Comparison of ENCODE assay signal across 8 mouse cellular contexts in the genomic region with DNA sequence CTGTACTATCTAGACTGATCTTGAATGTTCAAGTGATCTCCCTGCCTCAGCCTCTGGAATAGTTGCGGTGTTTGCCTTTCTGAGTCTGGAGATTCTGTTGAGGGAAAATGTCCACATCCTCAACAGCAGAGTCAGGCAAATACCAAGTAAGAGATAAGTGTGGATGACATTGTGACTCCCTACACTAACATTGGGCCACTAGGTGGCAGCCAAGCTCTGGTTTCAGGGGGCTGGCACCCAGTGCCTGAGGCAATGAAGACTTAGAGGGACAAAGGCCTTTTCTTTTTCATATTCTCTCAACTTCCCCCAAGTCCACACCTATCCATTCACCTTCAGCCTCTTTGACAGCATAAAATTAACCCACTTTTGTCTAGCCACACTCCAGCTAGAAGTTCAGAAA. TPM values are rescaled to one million over a fixed set of nuclear protein-coding genes. Genes with fewer than 3 reads are reported as not detected.
DNase-seq lines count a peak whose midpoint lies in the region; ATAC-seq and TF ChIP-seq lines count a peak whose summit lies in the region.

No protein-coding gene starts in this region.

- no peaks in the 10 kb centered on the region for H3K4me1 ChIP-seq in hindbrain, postnatal 0 days (ENCODE audit: insufficient read depth, low read length)

- no peak overlapping the region for H3K27ac ChIP-seq in hindbrain, postnatal 0 days

- no peaks in the 10 kb centered on the region for H3K27me3 ChIP-seq in hindbrain, postnatal 0 days (ENCODE audit: insufficient read depth, low read length)

- peak; percentile 94 for TF ChIP-seq CTCF in hindbrain, postnatal 0 days (IDR thresholded peaks at IDR 0.05; ENCODE audit: low read depth)

- no peaks in the 10 kb centered on the region for H3K36me3 ChIP-seq in hindbrain, postnatal 0 days (ENCODE audit: insufficient read depth, low read length)

- peak; percentile 81 for ATAC-seq in hindbrain, postnatal 0 days
- ATAC-seq in megakaryocyte-erythroid progenitor cell, adult 5-6 weeks (replicated peaks; ENCODE audit: low FRiP score, low TSS enrichment, poor library complexity, severe bottlenecking), result peak; percentile 96

- H3K9ac ChIP-seq in hindbrain, postnatal 0 days (replicated peaks; ENCODE audit: low read length), result no peak overlapping the region

- no peak overlapping the region for H3K4me3 ChIP-seq in hindbrain, postnatal 0 days (ENCODE audit: low read length)

- no peaks in the 10 kb centered on the region for H3K9me3 ChIP-seq in hindbrain, postnatal 0 days (ENCODE audit: low read length)

- 20% methylated on average over 1 of the region's 1 CpGs for WGBS in hindbrain, postnatal 0 days

- peak; percentile 94 for DNase-seq in ZHBTc4 (ENCODE audit: low read depth, low spot score)
- DNase-seq in cerebellum, postnatal 14 days, result peak; percentile 96 to 98
- peak; percentile 86 for DNase-seq in gastrocnemius, adult 18-20 months (ENCODE audit: low spot score)
- DNase-seq in hindbrain, postnatal 0 days (ENCODE audit: low spot score), result peak; percentile 93
- DNase-seq in left cerebral cortex, adult 18-20 months (ENCODE audit: low spot score in 2 of 2), result peak; percentile 87 to 92
- peak; percentile 47 to 57 for DNase-seq in right cerebral cortex, postnatal 36 days (ENCODE audit: low spot score in 2 of 2)
- DNase-seq in urinary bladder, postnatal 36 days (ENCODE audit: low spot score in 2 of 2), result peak; percentile 68 to 81

- H3K4me2 ChIP-seq in hindbrain, postnatal 0 days (ENCODE audit: low read depth, low read length), result no peak overlapping the region

RNA-seq across cellular contexts. Expression of gene Pla2g3, which starts 15.6 kb away (rescaled TPM):
- not detected for total RNA-seq in gastrocnemius, adult 18-20 months (2021)
- total RNA-seq in hindbrain, postnatal 0 days (2014; rRNA removed), result 30.4 and 34.8 TPM in 2 replicates
- polyA plus RNA-seq in hindbrain, postnatal 0 days (2015; fragmentation: Nextera tagmentation; extraction: Ambion mirVana), result 18.5 and 21.2 TPM in 2 replicates
- 1 to 10 TPM; 2.7 to 3.4 TPM for total RNA-seq in left cerebral cortex, adult 18-20 months (2021)
- total RNA-seq in megakaryocyte-erythroid progenitor cell, adult 5-6 weeks (2014; fragmentation: Nextera tagmentation), result 0.12 TPM in 1 of 2 replicates, not detected in the other
- total RNA-seq in megakaryocyte-erythroid progenitor cell, adult 5-6 weeks (2017), result 0.28 TPM in 1 of 2 replicates, not detected in the other

RNA-seq across cellular contexts. Expression of gene Rnf185, which starts 20.3 kb away (rescaled TPM):
- 10 to 100 TPM; 14.4 to 19.0 TPM for total RNA-seq in gastrocnemius, adult 18-20 months (2021)
- total RNA-seq in hindbrain, postnatal 0 days (2014; rRNA removed), result 36.1 and 40.2 TPM in 2 replicates
- 31.4 and 36.6 TPM in 2 replicates for polyA plus RNA-seq in hindbrain, postnatal 0 days (2015; fragmentation: Nextera tagmentation; extraction: Ambion mirVana)
- total RNA-seq in left cerebral cortex, adult 18-20 months (2021), result 10 to 100 TPM; 30.1 to 33.1 TPM
- 7.1 and 8.4 TPM in 2 replicates for total RNA-seq in megakaryocyte-erythroid progenitor cell, adult 5-6 weeks (2014; fragmentation: Nextera tagmentation)
- total RNA-seq in megakaryocyte-erythroid progenitor cell, adult 5-6 weeks (2017), result 3.0 and 4.6 TPM in 2 replicates

RNA-seq across cellular contexts. Expression of gene Inpp5j, which starts 32.1 kb away (rescaled TPM):
- 1 to 10 TPM; 2.4 to 2.9 TPM for total RNA-seq in gastrocnemius, adult 18-20 months (2021)
- 9.4 and 11.7 TPM in 2 replicates for total RNA-seq in hindbrain, postnatal 0 days (2014; rRNA removed)
- 14.6 and 15.3 TPM in 2 replicates for polyA plus RNA-seq in hindbrain, postnatal 0 days (2015; fragmentation: Nextera tagmentation; extraction: Ambion mirVana)
- total RNA-seq in left cerebral cortex, adult 18-20 months (2021), result 10 to 100 TPM; 51.9 to 53.4 TPM
- 0.37 TPM in 1 of 2 replicates, not detected in the other for total RNA-seq in megakaryocyte-erythroid progenitor cell, adult 5-6 weeks (2014; fragmentation: Nextera tagmentation)
- total RNA-seq in megakaryocyte-erythroid progenitor cell, adult 5-6 weeks (2017), result not detected in 2 replicates

RNA-seq across cellular contexts. Expression of gene Selenom, which starts 42.0 kb away (rescaled TPM):
- total RNA-seq in gastrocnemius, adult 18-20 months (2021), result 10 to 100 TPM in 1 of 2 experiments, 1 to 10 TPM in 1; 9.6 to 14.6 TPM
- 321 and 384 TPM in 2 replicates for total RNA-seq in hindbrain, postnatal 0 days (2014; rRNA removed)
- 359 and 389 TPM in 2 replicates for polyA plus RNA-seq in hindbrain, postnatal 0 days (2015; fragmentation: Nextera tagmentation; extraction: Ambion mirVana)
- 100 to 1,000 TPM; 137 to 148 TPM for total RNA-seq in left cerebral cortex, adult 18-20 months (2021)
- total RNA-seq in megakaryocyte-erythroid progenitor cell, adult 5-6 weeks (2014; fragmentation: Nextera tagmentation), result not detected in 2 replicates
- not detected in 2 replicates for total RNA-seq in megakaryocyte-erythroid progenitor cell, adult 5-6 weeks (2017)
